Mouse (Mus musculus) hindbrain, embryonic 10.5 days (tissue): ENCODE data around the gene Ovol1. TPM values are rescaled to one million over a fixed set of nuclear protein-coding genes. Genes with fewer than 3 reads are reported as not detected.
A peak's percentile ranks its signal among the peaks of the same experiment; 100 is the strongest.

Source experiments
- DNase-seq: peaks from one replicate; pipeline ENCODE4 v3.0.0-alpha.2; 2017; ENCODE audit warnings: low spot score
- H3K27ac ChIP-seq: fragments of 300-500 bp; sonication (generic); 2 replicates; pipeline ENCODE4 v1.5.1; 2016; ENCODE audit warnings: mild to moderate bottlenecking, moderate library complexity
- H3K27me3 ChIP-seq: fragments of 300-500 bp; sonication (generic); 2 replicates; pipeline ENCODE4 v1.6.1; 2016; ENCODE audit warnings: mild to moderate bottlenecking; ENCODE audit not compliant: poor library complexity, insufficient read depth, severe bottlenecking
- H3K36me3 ChIP-seq: fragments of 300-500 bp; sonication (generic); 2 replicates; pipeline ENCODE4 v1.6.1; 2016; ENCODE audit warnings: mild to moderate bottlenecking, moderate library complexity
- H3K4me1 ChIP-seq: fragments of 300-500 bp; sonication (generic); replicated peaks from 2 replicates; pipeline ENCODE4 v1.6.1; 2016; ENCODE audit warnings: mild to moderate bottlenecking
- H3K4me3 ChIP-seq: fragments of 300-500 bp; sonication (generic); 2 replicates; pipeline ENCODE4 v1.5.1; 2016; ENCODE audit warnings: mild to moderate bottlenecking, moderate library complexity
- H3K9me3 ChIP-seq: fragments of 300-500 bp; sonication (generic); 2 replicates; pipeline ENCODE4 v1.6.1; 2016; ENCODE audit warnings: mild to moderate bottlenecking, moderate library complexity
- WGBS: fragments of 180-500 bp; shearing (Covaris S2); methylation state at CpG from one replicate; pipeline ENCODE4 v1.1.7; 2016; 5-methylcytosine and 5-hydroxymethylcytosine counted together
- polyA plus RNA-seq: library from polyadenylated mRNA; unstranded; fragments of >200 nt; fragmentation: Nextera tagmentation; extraction: Ambion mirVana; gene quantifications from 2 replicates; pipeline ENCODE4 v1.2.1, GENCODE M21; 2016

Gene Ovol1
- polyA plus RNA-seq, 1 experiment from 2014 or later, result 0.77 TPM

- WGBS, result 89% methylated on average over 2 of the region's 2 CpGs
- Histone ChIP-seq H3K9me3 (no peaks in the 10 kb centered on the region), H3K27ac (no peak overlapping the region), H3K4me1 (no peaks in the 10 kb centered on the region), H3K27me3 (no peaks in the 10 kb centered on the region), H3K4me3 (no peak overlapping the region), H3K36me3 (no peaks in the 10 kb centered on the region)
- DNase-seq, result no peak
Measured at GRCm38 (mm10) chr19:5581995-5582394, 21.5 kb upstream of the Ovol1 start.

GRCm38 (mm10) chr19:5580776-5581175, 20.3 kb upstream of the Ovol1 start:
- Histone ChIP-seq H3K27me3 (no peaks in the 10 kb centered on the region), H3K27ac (no peak overlapping the region), H3K9me3 (no peaks in the 10 kb centered on the region), H3K4me1 (no peaks in the 10 kb centered on the region), H3K4me3 (no peak overlapping the region), H3K36me3 (no peaks in the 10 kb centered on the region)
- DNase-seq, result no peak
- WGBS, result 85% methylated on average over 6 of the region's 6 CpGs

GRCm38 (mm10) chr19:5579971-5580370, 19.5 kb upstream of the Ovol1 start:
- no peaks in the 10 kb centered on the region for H3K27me3 ChIP-seq
- no peaks in the 10 kb centered on the region for H3K36me3 ChIP-seq
- no peak overlapping the region for H3K4me3 ChIP-seq
- WGBS, result 70% methylated on average over 4 of the region's 4 CpGs
- no peak for DNase-seq
- H3K27ac ChIP-seq, result no peak overlapping the region
- H3K9me3 ChIP-seq, result no peaks in the 10 kb centered on the region
- no peaks in the 10 kb centered on the region for H3K4me1 ChIP-seq

GRCm38 (mm10) chr19:5575336-5575735, 14.9 kb upstream of the Ovol1 start:
- H3K27me3 ChIP-seq, result peaks cover 8% of the 10 kb centered on the region
- H3K4me3 ChIP-seq, result no peak overlapping the region
- WGBS, result 91% methylated on average over 1 of the region's 1 CpGs
- peaks cover 3% of the 10 kb centered on the region; the same call in 1 of the 2 replicates for H3K4me1 ChIP-seq
- peaks cover 7% of the 10 kb centered on the region; the same call in 1 of the 2 replicates for H3K36me3 ChIP-seq
- no peaks in the 10 kb centered on the region for H3K9me3 ChIP-seq
- DNase-seq, result no peak
- H3K27ac ChIP-seq, result no peak overlapping the region

- Histone ChIP-seq H3K9me3 (no peaks in the 10 kb centered on the region), H3K27ac (no peak overlapping the region), H3K4me3 (no peak overlapping the region), H3K27me3 (peaks cover 22% of the 10 kb centered on the region), H3K36me3 (peaks cover 12% of the 10 kb centered on the region; the same call in 1 of the 2 replicates), H3K4me1 (peaks cover 23% of the 10 kb centered on the region)
- DNase-seq, result no peak
- 85% methylated on average over 19 of the region's 19 CpGs for WGBS
Measured at GRCm38 (mm10) chr19:5572331-5573125, 12.1 kb upstream of the Ovol1 start.

GRCm38 (mm10) chr19:5571831-5572230, 11.4 kb upstream of the Ovol1 start:
- DNase-seq, result no peak
- H3K4me3 ChIP-seq, result no peak overlapping the region
- no peaks in the 10 kb centered on the region for H3K9me3 ChIP-seq
- no peak overlapping the region for H3K27ac ChIP-seq
- H3K27me3 ChIP-seq, result peaks cover 25% of the 10 kb centered on the region
- 81% methylated on average over 5 of the region's 5 CpGs for WGBS
- H3K4me1 ChIP-seq, result peaks cover 30% of the 10 kb centered on the region
- H3K36me3 ChIP-seq, result peaks cover 12% of the 10 kb centered on the region; the same call in 1 of the 2 replicates

- Histone ChIP-seq H3K4me1 (peaks cover 38% of the 10 kb centered on the region), H3K4me3 (no peak overlapping the region), H3K9me3 (no peaks in the 10 kb centered on the region), H3K36me3 (peaks cover 12% of the 10 kb centered on the region; the same call in 1 of the 2 replicates), H3K27ac (no peak overlapping the region), H3K27me3 (peaks cover 38% of the 10 kb centered on the region)
- DNase-seq, result no peak
- 87% methylated on average over 32 of the region's 32 CpGs for WGBS
Measured at GRCm38 (mm10) chr19:5570353-5571246, 10.2 kb upstream of the Ovol1 start.

- H3K27me3 ChIP-seq, result peaks cover 48% of the 10 kb centered on the region
- WGBS, result 80% methylated on average over 10 of the region's 10 CpGs
Measured at GRCm38 (mm10) chr19:5569521-5569920, 9.1 kb upstream of the Ovol1 start.

GRCm38 (mm10) chr19:5568470-5569140, 8.2 kb upstream of the Ovol1 start:
- peak; percentile 86 for DNase-seq
- Histone ChIP-seq H3K36me3 (peaks cover 12% of the 10 kb centered on the region; the same call in 1 of the 2 replicates), H3K4me1 (peaks cover 38% of the 10 kb centered on the region), H3K27ac (peak overlapping the region; percentile 92), H3K27me3 (peaks cover 58% of the 10 kb centered on the region), H3K4me3 (peak overlapping the region; percentile 81), H3K9me3 (no peaks in the 10 kb centered on the region)
- WGBS, result 11% methylated on average over 27 of the region's 27 CpGs

More at GRCm38 (mm10) chr19:5569521-5569920, 9.1 kb upstream of the Ovol1 start:
- H3K36me3 ChIP-seq, result peaks cover 12% of the 10 kb centered on the region; the same call in 1 of the 2 replicates
- no peak for DNase-seq
- peaks cover 38% of the 10 kb centered on the region for H3K4me1 ChIP-seq
- H3K4me3 ChIP-seq, result peak overlapping the region; percentile 81; the same call in 1 of the 2 replicates
- no peaks in the 10 kb centered on the region for H3K9me3 ChIP-seq
- peak overlapping the region; percentile 59; the same call in 1 of the 2 replicates for H3K27ac ChIP-seq

- WGBS, result under 1% methylated on average over 102 of the region's 102 CpGs
- Histone ChIP-seq H3K36me3 (peaks cover 12% of the 10 kb centered on the region; the same call in 1 of the 2 replicates), H3K27ac (peak within 1 kb of the TSS; percentile 92), H3K4me3 (peak within 1 kb of the TSS; percentile 81), H3K4me1 (peaks cover 38% of the 10 kb centered on the region), H3K27me3 (peaks cover 66% of the 10 kb centered on the region), H3K9me3 (no peaks in the 10 kb centered on the region)
- DNase-seq, result peak; percentile 93
Measured at GRCm38 (mm10) chr19:5567534-5568469, 7.4 kb upstream of the Ovol1 start, which contains the start of gene Ap5b1. TSS of gene Ap5b1 (plus strand) at chr19:5568025.

- peaks cover 72% of the 10 kb centered on the region for H3K27me3 ChIP-seq
- DNase-seq, result no peak
- H3K4me1 ChIP-seq, result peaks cover 38% of the 10 kb centered on the region
- 2% methylated on average over 26 of the region's 26 CpGs for WGBS
- H3K36me3 ChIP-seq, result peaks cover 12% of the 10 kb centered on the region; the same call in 1 of the 2 replicates
- H3K27ac ChIP-seq, result peak overlapping the region; percentile 92
- peak overlapping the region; percentile 81 for H3K4me3 ChIP-seq
- H3K9me3 ChIP-seq, result no peaks in the 10 kb centered on the region
Measured at GRCm38 (mm10) chr19:5567180-5567533, 6.7 kb upstream of the Ovol1 start.
